ENCODE assay signal across 8 mouse cellular contexts in the genomic region with DNA sequence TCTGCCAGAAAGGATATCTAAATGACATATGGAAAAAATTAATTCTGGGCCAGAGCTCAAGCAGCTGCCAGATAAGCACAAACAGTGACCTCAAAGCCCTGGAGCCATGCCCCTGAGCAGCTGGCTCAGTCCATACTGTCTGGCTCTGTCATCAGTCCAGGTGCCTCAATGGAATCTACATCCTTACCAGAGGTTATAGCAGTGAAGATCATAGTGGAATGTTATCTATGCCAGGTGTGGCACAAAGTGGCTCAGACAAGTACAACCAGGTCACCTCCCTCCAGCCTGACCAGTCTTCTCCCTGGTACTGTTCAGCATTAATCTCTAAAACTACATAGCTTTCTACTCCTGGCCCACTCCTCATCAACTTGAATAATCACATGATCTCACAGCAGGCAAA.
DNase-seq lines count a peak whose midpoint lies in the region; ATAC-seq and TF ChIP-seq lines count a peak whose summit lies in the region.

No protein-coding gene starts in this region.

- peaks cover 26% of the 10 kb centered on the region for H3K9me3 ChIP-seq in megakaryocyte, embryonic 14.5 days
- peaks cover 26% of the 10 kb centered on the region for H3K9me3 ChIP-seq in forebrain, embryonic 15.5 days
- H3K9me3 ChIP-seq in limb, embryonic 14.5 days (ENCODE audit: control insufficient read depth, low read length), result peaks cover 11% of the 10 kb centered on the region
- H3K9me3 ChIP-seq in stomach, embryonic 14.5 days (ENCODE audit: control insufficient read depth, low read depth, low read length), result peaks cover 7% of the 10 kb centered on the region

- no peak for DNase-seq in limb, embryonic 14.5 days (ENCODE audit: low spot score)
- no peak for DNase-seq in right cerebral cortex, postnatal 36 days (ENCODE audit: low spot score in 2 of 2)
- no peak for DNase-seq in thymus, postnatal 10 days (ENCODE audit: low spot score in 2 of 2)
- no peak for DNase-seq in left cerebral cortex, postnatal 14 days (ENCODE audit: low spot score in 2 of 2)

- no peak for TF ChIP-seq POLR2A in limb, embryonic 14.5 days (IDR thresholded peaks at IDR 0.05; ENCODE audit: borderline replicate concordance, extremely low read depth, insufficient read depth, insufficient read length)

- intact Hi-C loops in left cerebral cortex, postnatal 14 days (cut with DNase I), result no loop called here

- H3K27me3 ChIP-seq in megakaryocyte, embryonic 14.5 days (replicated peaks), result no peaks in the 10 kb centered on the region
- no peaks in the 10 kb centered on the region for H3K27me3 ChIP-seq in forebrain, embryonic 15.5 days
- no peaks in the 10 kb centered on the region for H3K27me3 ChIP-seq in limb, embryonic 14.5 days (ENCODE audit: control insufficient read depth, insufficient read depth, low read length)
- H3K27me3 ChIP-seq in stomach, embryonic 14.5 days (ENCODE audit: control insufficient read depth, insufficient read depth, low read length), result no peaks in the 10 kb centered on the region

- H3K4me2 ChIP-seq in forebrain, embryonic 15.5 days (replicated peaks), result no peak overlapping the region
- no peak overlapping the region for H3K4me2 ChIP-seq in limb, embryonic 14.5 days (replicated peaks; ENCODE audit: low read depth, low read length, severe bottlenecking)
- no peak overlapping the region for H3K4me2 ChIP-seq in stomach, embryonic 14.5 days (replicated peaks; ENCODE audit: low read depth, low read length)

- no peaks in the 10 kb centered on the region for H3K36me3 ChIP-seq in megakaryocyte, embryonic 14.5 days (replicated peaks; ENCODE audit: low read length)
- H3K36me3 ChIP-seq in forebrain, embryonic 15.5 days, result no peaks in the 10 kb centered on the region
- H3K36me3 ChIP-seq in limb, embryonic 14.5 days (ENCODE audit: control insufficient read depth, insufficient read depth, low read length), result no peaks in the 10 kb centered on the region
- no peaks in the 10 kb centered on the region for H3K36me3 ChIP-seq in stomach, embryonic 14.5 days (ENCODE audit: control insufficient read depth, insufficient read depth, low read length)

- no peak overlapping the region for H3K27ac ChIP-seq in forebrain, embryonic 15.5 days (replicated peaks)
- H3K27ac ChIP-seq in limb, embryonic 14.5 days (replicated peaks; ENCODE audit: low read depth, low read length), result no peak overlapping the region
- H3K27ac ChIP-seq in stomach, embryonic 14.5 days (ENCODE audit: low read length), result no peak overlapping the region

- H3K4me1 ChIP-seq in megakaryocyte, embryonic 14.5 days, result no peaks in the 10 kb centered on the region
- no peaks in the 10 kb centered on the region for H3K4me1 ChIP-seq in forebrain, embryonic 15.5 days
- no peaks in the 10 kb centered on the region for H3K4me1 ChIP-seq in limb, embryonic 14.5 days (ENCODE audit: control insufficient read depth, insufficient read depth, low read length)
- no peaks in the 10 kb centered on the region for H3K4me1 ChIP-seq in stomach, embryonic 14.5 days (ENCODE audit: control insufficient read depth, insufficient read depth, low read length)

- peak overlapping the region; percentile 2 for H3K4me3 ChIP-seq in megakaryocyte, embryonic 14.5 days (replicated peaks)
- no peak overlapping the region for H3K4me3 ChIP-seq in forebrain, embryonic 15.5 days
- no peak overlapping the region for H3K4me3 ChIP-seq in limb, embryonic 14.5 days (replicated peaks; ENCODE audit: low read length)
- no peak overlapping the region for H3K4me3 ChIP-seq in stomach, embryonic 14.5 days (ENCODE audit: low read depth, low read length)

- ATAC-seq in megakaryocyte, adult 5-6 weeks (ENCODE audit: poor library complexity, severe bottlenecking), result no peak
- peak; percentile 53; the same call in 1 of the 2 replicates for ATAC-seq in forebrain, embryonic 15.5 days (replicated peaks)
- peak; percentile 27; the same call in 1 of the 2 replicates for ATAC-seq in limb, embryonic 14.5 days (ENCODE audit: low FRiP score, low read depth)
- ATAC-seq in stomach, embryonic 14.5 days (ENCODE audit: insufficient number of reproducible peaks, insufficient read depth, low FRiP score, low read depth), result peak; percentile 56

- no peak overlapping the region for H3K9ac ChIP-seq in forebrain, embryonic 15.5 days (replicated peaks)
- H3K9ac ChIP-seq in limb, embryonic 14.5 days (ENCODE audit: low read depth, low read length, severe bottlenecking), result no peak overlapping the region
- no peak overlapping the region for H3K9ac ChIP-seq in stomach, embryonic 14.5 days (replicated peaks; ENCODE audit: low read depth, low read length)
